24 mouse cellular contexts compared by ENCODE assay signal in the genomic region with DNA sequence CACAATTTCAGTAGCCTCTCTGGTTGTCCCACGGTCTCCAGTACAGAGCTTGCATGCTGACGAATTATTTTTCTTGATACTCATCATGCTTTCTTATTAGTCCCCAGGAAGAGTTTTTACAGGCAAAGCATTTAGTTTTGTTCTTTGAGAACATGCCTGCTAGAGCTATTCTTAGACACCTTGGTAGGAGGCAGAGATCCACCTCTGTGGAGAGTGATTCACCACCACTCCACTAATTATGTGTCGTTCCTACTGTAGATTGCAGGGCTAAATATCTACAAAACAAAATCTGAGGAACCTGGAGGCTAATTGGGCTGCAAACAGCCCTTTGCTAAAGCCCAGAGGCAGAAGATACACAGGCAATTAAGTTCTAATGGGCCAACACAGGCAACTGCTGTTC. TPM values are rescaled to one million over a fixed set of nuclear protein-coding genes. Genes with fewer than 3 reads are reported as not detected.
"Had no signal": no experiment of that assay in that cellular context is flagged by ENCODE, and none has a peak within 500 bp of the region (broad histone marks: within the 10 kb centered on the region; RNA-seq: fewer than 3 reads in every experiment).

No protein-coding gene starts in this region.

- DNase-seq: kidney, adult 18-20 months; kidney, postnatal 14 days; lung, embryonic 14.5 days; lung, postnatal 10 days; lung, postnatal 4 days; spleen, adult 18-20 months; thymus, postnatal 36 days had no signal

RNA-seq across cellular contexts. Expression of gene Pabpc6, which starts 15.4 kb away (rescaled TPM):
- total RNA-seq: layer of hippocampus, adult 8-10 months; layer of hippocampus, postnatal 14 days; left cerebral cortex, adult 18-20 months; left cerebral cortex, postnatal 25 days; megakaryocyte, adult 5-6 weeks had no signal
- polyA plus RNA-seq: intestine, embryonic 15.5 days; kidney, embryonic 14.5 days; large intestine, adult 2 months; limb, embryonic 11.5 days; limb, embryonic 15.5 days; liver, embryonic 12.5 days; liver, embryonic 16.5 days; lung, embryonic 14.5 days; midbrain, embryonic 10.5 days; midbrain, embryonic 15.5 days; neural tube, embryonic 14.5 days; stomach, embryonic 14.5 days; thymus, postnatal 0 days had no signal
